Mouse (Mus musculus) stomach, postnatal 0 days (tissue): Measurements from ENCODE around the gene Rfx8. TPM values are rescaled to one million over a fixed set of nuclear protein-coding genes. Genes with fewer than 3 reads are reported as not detected.
A peak's percentile ranks its signal among the peaks of the same experiment; 100 is the strongest.

ENCODE experiments used
- ATAC-seq: fragments of 200-750 bp; cut with Nextera tagmentation; 2 replicates; pipeline ENCODE4 v1.8.0; 2017; ENCODE audit not compliant: low FRiP score, low TSS enrichment
- DNase-seq: peaks from one replicate; pipeline ENCODE4 v3.0.0-alpha.2; 2016; ENCODE audit warnings: low spot score
- H3K27ac ChIP-seq: fragments of 300-500 bp; sonication (generic); replicated peaks from 2 replicates; pipeline ENCODE4 v1.5.1; 2014; ENCODE audit warnings: mild to moderate bottlenecking, control low read depth
- H3K27me3 ChIP-seq: fragments of 300-500 bp; sonication (generic); 2 replicates; pipeline ENCODE4 v1.6.1; 2014; ENCODE audit warnings: low read length; ENCODE audit not compliant: control insufficient read depth, insufficient read depth
- H3K36me3 ChIP-seq: fragments of 300-500 bp; sonication (generic); 2 replicates; pipeline ENCODE4 v1.6.1; 2014; ENCODE audit warnings: low read length, mixed read lengths; ENCODE audit not compliant: control insufficient read depth, insufficient read depth
- H3K4me1 ChIP-seq: fragments of 300-500 bp; sonication (generic); replicated peaks from 2 replicates; pipeline ENCODE4 v1.6.1; 2014; ENCODE audit warnings: antibody characterized with exemption; ENCODE audit not compliant: control insufficient read depth, insufficient read depth
- H3K4me2 ChIP-seq: fragments of 300-500 bp; sonication (generic); replicated peaks from 2 replicates; pipeline ENCODE4 v1.6.1; 2014; ENCODE audit warnings: low read depth, mild to moderate bottlenecking, control low read depth, moderate library complexity
- H3K4me3 ChIP-seq: fragments of 300-500 bp; sonication (generic); 2 replicates; pipeline ENCODE4 v1.5.1; 2014; ENCODE audit warnings: low read depth, low read length, control low read depth
- H3K9ac ChIP-seq: fragments of 300-500 bp; sonication (generic); 2 replicates; pipeline ENCODE4 v1.6.1; 2014; ENCODE audit warnings: mild to moderate bottlenecking, low read length, control low read depth, mixed read lengths
- H3K9me3 ChIP-seq: fragments of 300-500 bp; sonication (generic); 2 replicates; pipeline ENCODE4 v1.6.1; 2016; ENCODE audit warnings: low read length; ENCODE audit not compliant: control insufficient read depth
- CTCF ChIP-seq: IDR thresholded peaks from 2 replicates; pipeline ENCODE4 v1.5.1; 2016; ENCODE audit warnings: antibody characterized with exemption, low read depth, mild to moderate bottlenecking, moderate library complexity
- EP300 ChIP-seq: optimal IDR thresholded peaks from 2 replicates; pipeline ENCODE3; 2016; ENCODE audit warnings: antibody characterized with exemption
- WGBS: fragments of 180-500 bp; shearing (Covaris S2); extraction: QIAGEN DNeasy Blood & Tissue Kit; methylation state at CpG from one replicate; pipeline ENCODE4 v1.1.7; 2014; 5-methylcytosine and 5-hydroxymethylcytosine counted together
- polyA plus RNA-seq: library from polyadenylated mRNA; unstranded; fragments of >200 nt; fragmentation: Nextera tagmentation; extraction: Ambion mirVana; gene quantifications from 2 replicates; pipeline ENCODE4 v1.2.1, GENCODE M21; 2015

Rfx8 gene
- polyA plus RNA-seq, 1 experiment from 2014 or later: 0.06 TPM

- Histone ChIP-seq H3K36me3 (no peaks in the 10 kb centered on the region), H3K9ac (no peak overlapping the region), H3K27me3 (peaks cover 2% of the 10 kb centered on the region; the same call in 1 of the 2 replicates), H3K4me2 (no peak overlapping the region), H3K4me3 (no peak overlapping the region), H3K27ac (no peak overlapping the region), H3K9me3 (no peaks in the 10 kb centered on the region), H3K4me1 (peaks cover 2% of the 10 kb centered on the region; the same call in 1 of the 2 replicates)
- no peak for ATAC-seq
- DNase-seq: peak; percentile 21
- TF ChIP-seq EP300 (no peak), CTCF (no peak)
- WGBS: 57% methylated on average over 8 of the region's 8 CpGs
Observed at GRCm38 (mm10) chr1:39645905-39646759, 74.7 kb downstream of the Rfx8 start.

- Histone ChIP-seq H3K4me1 (no peaks in the 10 kb centered on the region), H3K4me2 (no peak overlapping the region), H3K27ac (no peak overlapping the region), H3K9me3 (no peaks in the 10 kb centered on the region), H3K27me3 (no peaks in the 10 kb centered on the region), H3K4me3 (no peak overlapping the region), H3K9ac (no peak overlapping the region), H3K36me3 (no peaks in the 10 kb centered on the region)
- no peak for DNase-seq
- WGBS: 41% methylated on average over 1 of the region's 1 CpGs
- TF ChIP-seq CTCF (no peak), EP300 (no peak)
- no peak for ATAC-seq
Observed at GRCm38 (mm10) chr1:39644333-39644732, 76.5 kb downstream of the Rfx8 start.

- no peaks in the 10 kb centered on the region for H3K27me3 ChIP-seq
- H3K27ac ChIP-seq: no peak overlapping the region
- H3K4me3 ChIP-seq: no peak overlapping the region
- no peaks in the 10 kb centered on the region for H3K36me3 ChIP-seq
- H3K9ac ChIP-seq: no peak overlapping the region
- no peaks in the 10 kb centered on the region for H3K4me1 ChIP-seq
- WGBS: 93% methylated on average over 7 of the region's 7 CpGs
- ATAC-seq (no peak), DNase-seq (no peak)
- no peak overlapping the region for H3K4me2 ChIP-seq
- H3K9me3 ChIP-seq: no peaks in the 10 kb centered on the region
- TF ChIP-seq CTCF (peak; percentile 22; the same call in 1 of the 2 replicates), EP300 (no peak)
Observed at GRCm38 (mm10) chr1:39641667-39642066, 79.1 kb downstream of the Rfx8 start.

- Histone ChIP-seq H3K27ac (no peak overlapping the region), H3K9ac (no peak overlapping the region), H3K4me2 (no peak overlapping the region), H3K9me3 (no peaks in the 10 kb centered on the region), H3K36me3 (no peaks in the 10 kb centered on the region), H3K4me1 (no peaks in the 10 kb centered on the region), H3K27me3 (no peaks in the 10 kb centered on the region), H3K4me3 (no peak overlapping the region)
- ATAC-seq (no peak), DNase-seq (no peak)
- WGBS: 58% methylated on average over 8 of the region's 8 CpGs
- TF ChIP-seq CTCF: no peak
- TF ChIP-seq EP300: no peak
Observed at GRCm38 (mm10) chr1:39637139-39637538, 83.7 kb downstream of the Rfx8 start.

- H3K27ac ChIP-seq: no peak overlapping the region
- WGBS: 6% methylated on average over 5 of the region's 5 CpGs
- H3K4me1 ChIP-seq: no peaks in the 10 kb centered on the region
- no peaks in the 10 kb centered on the region for H3K9me3 ChIP-seq
- no peaks in the 10 kb centered on the region for H3K27me3 ChIP-seq
- peak; percentile 59 for DNase-seq
- peak; percentile 74; the same call in 1 of the 2 replicates for ATAC-seq
- no peak overlapping the region for H3K4me2 ChIP-seq
- H3K36me3 ChIP-seq: no peaks in the 10 kb centered on the region
- H3K4me3 ChIP-seq: no peak overlapping the region
- no peak overlapping the region for H3K9ac ChIP-seq
- TF ChIP-seq EP300: no peak
- TF ChIP-seq CTCF: no peak
Observed at GRCm38 (mm10) chr1:39636660-39637059, 84.1 kb downstream of the Rfx8 start.

GRCm38 (mm10) chr1:39636196-39636595 lies 84.6 kb downstream of the Rfx8 start:
- WGBS: 39% methylated on average over 5 of the region's 5 CpGs
- Histone ChIP-seq H3K27me3 (no peaks in the 10 kb centered on the region), H3K9me3 (no peaks in the 10 kb centered on the region), H3K4me3 (no peak overlapping the region), H3K9ac (no peak overlapping the region), H3K36me3 (no peaks in the 10 kb centered on the region), H3K27ac (no peak overlapping the region), H3K4me2 (no peak overlapping the region), H3K4me1 (no peaks in the 10 kb centered on the region)
- TF ChIP-seq CTCF: no peak
- no peak for ATAC-seq
- no peak for DNase-seq
